Mouse (Mus musculus) heart, embryonic 16.5 days (tissue): ENCODE measurements at regions not wholly inside any gene's neighbourhood (a gene's known extent, or its start where the extent isn't known, plus 50 kb on each side); places are given as distances from the start of the nearest gene placed in this dataset.

Experiments used
- ATAC-seq: fragments of 200-750 bp; cut with Nextera tagmentation; replicated peaks from 2 replicates; pipeline ENCODE4 v1.8.0; 2017; ENCODE audit warnings: moderate number of reproducible peaks; ENCODE audit not compliant: insufficient read depth, low FRiP score; ENCODE audit errors: extremely low read depth
- H3K27ac ChIP-seq: fragments of 300-500 bp; sonication (generic); 2 replicates; pipeline ENCODE4 v1.5.1; 2014; ENCODE audit warnings: mild to moderate bottlenecking, low read length, control low read depth, moderate library complexity
- H3K27me3 ChIP-seq: fragments of 300-500 bp; sonication (generic); 2 replicates; pipeline ENCODE4 v1.6.1; 2014; ENCODE audit warnings: low read length, mixed read lengths; ENCODE audit not compliant: control insufficient read depth, insufficient read depth
- H3K36me3 ChIP-seq: fragments of 300-500 bp; sonication (generic); 2 replicates; pipeline ENCODE4 v1.6.1; 2014; ENCODE audit not compliant: control insufficient read depth, insufficient read depth
- H3K4me1 ChIP-seq: fragments of 300-500 bp; sonication (generic); 2 replicates; pipeline ENCODE4 v1.6.1; 2014; ENCODE audit warnings: low read length, mixed read lengths; ENCODE audit not compliant: control insufficient read depth, insufficient read depth
- H3K4me2 ChIP-seq: fragments of 300-500 bp; sonication (generic); 2 replicates; pipeline ENCODE4 v1.6.1; 2014; ENCODE audit warnings: low read depth, mild to moderate bottlenecking, control low read depth, low read length
- H3K4me3 ChIP-seq: fragments of 300-500 bp; sonication (generic); 2 replicates; pipeline ENCODE4 v1.5.1; 2014; ENCODE audit warnings: mild to moderate bottlenecking, control low read depth, low read length
- H3K9ac ChIP-seq: fragments of 300-500 bp; sonication (generic); 2 replicates; pipeline ENCODE4 v1.6.1; 2014; ENCODE audit warnings: low read length, control low read depth
- H3K9me3 ChIP-seq: fragments of 300-500 bp; sonication (generic); replicated peaks from 2 replicates; pipeline ENCODE4 v1.6.1; 2016; ENCODE audit warnings: low read length; ENCODE audit not compliant: control insufficient read depth
- WGBS: fragments of 180-500 bp; shearing (Covaris S2); extraction: QIAGEN DNeasy Blood & Tissue Kit; methylation state at CpG from one replicate; pipeline ENCODE4 v1.1.7; 2014; 5-methylcytosine and 5-hydroxymethylcytosine counted together

DNA sequence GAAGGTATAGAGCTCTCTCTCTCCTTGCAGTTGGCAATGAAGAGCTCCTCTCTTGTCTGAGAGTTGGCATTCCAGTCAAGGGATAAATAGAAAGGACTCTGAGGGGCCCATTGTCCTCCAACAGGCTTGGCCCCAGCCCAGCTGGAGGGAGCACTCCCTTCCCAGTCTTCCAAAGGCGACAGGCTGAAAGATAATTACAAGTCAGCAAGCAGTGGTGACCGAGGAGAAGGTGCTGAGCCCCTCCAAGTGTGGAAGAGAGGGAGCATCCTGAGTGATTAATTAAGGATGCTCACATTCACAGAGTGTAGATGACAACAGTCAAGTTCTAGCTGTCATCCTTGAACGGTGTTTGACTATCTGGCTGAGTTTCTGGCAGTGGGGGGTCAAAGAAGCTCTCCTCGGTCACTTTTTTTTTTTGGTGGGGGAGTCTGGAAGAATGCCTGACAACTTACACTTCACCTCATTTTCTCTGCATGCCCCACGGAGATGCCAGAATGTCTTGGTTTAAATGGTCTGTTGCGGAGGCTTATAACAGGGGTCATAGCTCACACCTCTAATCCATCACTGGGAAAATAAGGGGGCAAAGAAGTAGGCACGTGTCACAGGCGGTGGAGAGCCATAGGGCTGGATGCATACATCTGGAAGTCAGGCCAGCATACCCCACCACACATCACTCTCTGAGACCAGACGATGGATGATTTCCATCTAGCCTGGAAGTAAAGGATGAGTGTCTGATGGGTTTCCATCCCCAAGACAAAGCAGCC, 93.5 kb upstream of the Lclat1 start:
- Histone ChIP-seq H3K4me2 (peak overlapping the region; percentile 8; the same call in 1 of the 2 replicates), H3K4me1 (peaks cover 43% of the 10 kb centered on the region)

DNA sequence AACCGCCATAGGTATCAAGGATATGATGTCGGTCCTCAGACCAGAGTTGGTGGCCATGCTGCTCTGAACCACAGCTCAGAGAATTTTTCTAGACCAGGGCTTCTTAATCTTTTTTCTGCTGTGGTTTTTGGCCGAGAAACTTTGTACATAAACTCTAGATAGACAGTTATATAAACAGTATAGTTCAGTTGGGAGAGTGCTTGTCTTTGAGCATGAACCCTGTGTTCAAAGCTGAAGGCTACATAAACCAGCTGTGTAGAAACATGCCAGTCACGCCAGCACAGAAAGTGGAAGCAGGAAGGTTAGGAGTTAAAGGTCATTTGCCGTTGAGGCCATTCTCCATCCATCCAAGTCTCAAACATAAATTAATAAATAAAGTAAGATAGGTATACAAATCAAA, 90.6 kb upstream of the Lclat1 start:
- H3K4me1 ChIP-seq = peaks cover 44% of the 10 kb centered on the region
- no peak for ATAC-seq
- no peaks in the 10 kb centered on the region for H3K27me3 ChIP-seq
- no peak overlapping the region for H3K9ac ChIP-seq
- 78% methylated on average over 5 of the region's 5 CpGs for WGBS
- no peak overlapping the region for H3K4me3 ChIP-seq
- H3K36me3 ChIP-seq = no peaks in the 10 kb centered on the region
- H3K9me3 ChIP-seq = no peaks in the 10 kb centered on the region
- no peak overlapping the region for H3K4me2 ChIP-seq
- no peak overlapping the region for H3K27ac ChIP-seq

More for the DNA sequence above, 93.5 kb upstream of the Lclat1 start:
- ATAC-seq = peak; percentile 53
- no peak overlapping the region; the same call in 1 of the 2 replicates for H3K9ac ChIP-seq
- H3K27ac ChIP-seq = peak overlapping the region; percentile 47
- no peaks in the 10 kb centered on the region for H3K36me3 ChIP-seq
- H3K4me3 ChIP-seq = no peak overlapping the region
- WGBS = 42% methylated on average over 9 of the region's 9 CpGs
- no peaks in the 10 kb centered on the region for H3K9me3 ChIP-seq
- no peaks in the 10 kb centered on the region for H3K27me3 ChIP-seq

DNA sequence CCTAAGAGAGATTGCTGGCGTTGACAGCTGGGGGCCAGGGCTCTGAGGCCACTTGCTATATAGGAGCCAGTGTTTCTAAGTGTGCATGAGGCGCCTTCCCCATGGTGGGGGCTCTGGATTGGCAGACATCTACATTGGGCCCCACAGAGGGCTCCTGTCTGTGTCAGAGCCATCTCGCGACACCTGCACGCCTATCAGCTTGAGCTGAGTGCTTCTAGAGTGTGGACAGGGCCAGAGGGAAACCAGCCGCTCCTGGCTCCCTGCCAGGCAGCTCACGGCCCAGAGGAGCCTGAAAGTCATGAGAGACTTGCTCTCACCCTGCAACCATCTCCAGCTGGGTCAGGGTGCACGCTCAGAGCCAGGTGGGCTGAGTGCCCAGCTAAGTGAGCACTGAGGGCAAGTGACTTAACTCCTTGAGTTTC, 85.1 kb upstream of the Lclat1 start:
- H3K36me3 ChIP-seq = no peaks in the 10 kb centered on the region
- 13% methylated on average over 8 of the region's 8 CpGs for WGBS

DNA sequence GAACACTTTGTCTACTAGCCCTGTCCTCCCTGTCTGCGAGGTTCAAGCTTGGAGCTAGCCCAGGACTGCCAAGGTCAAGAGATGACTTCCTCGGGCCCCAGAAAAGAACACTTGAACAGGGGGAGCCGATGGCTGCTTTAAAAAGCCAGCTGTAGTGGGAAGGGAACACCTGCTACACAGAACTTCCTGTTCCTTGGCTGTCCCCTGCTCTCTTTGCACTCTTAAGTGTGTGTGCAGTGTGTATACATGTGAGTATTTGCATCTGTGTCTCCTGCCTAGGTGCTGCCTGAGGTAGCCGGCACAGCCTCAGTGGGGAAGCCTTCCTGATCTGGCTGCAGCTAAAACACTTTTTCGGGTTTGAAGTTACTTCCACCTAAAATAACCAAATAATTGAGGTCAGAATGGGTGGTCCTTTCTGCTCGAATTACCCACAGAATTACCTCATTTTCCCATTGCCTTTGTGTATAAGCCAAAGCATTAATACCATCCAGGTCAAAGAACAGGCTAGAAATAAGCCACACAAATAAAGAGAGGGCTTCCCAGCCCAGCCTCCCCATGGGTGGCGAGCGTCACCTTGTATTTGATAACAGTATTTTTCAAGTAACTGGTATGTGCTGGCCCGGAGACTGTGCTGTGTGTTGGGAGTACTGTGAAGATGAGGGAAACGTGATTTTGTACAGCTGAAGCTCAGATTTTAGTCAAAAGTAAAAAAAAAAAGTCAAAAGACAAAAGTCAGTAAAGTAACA, 84.2 kb upstream of the Lclat1 start:
- Histone ChIP-seq H3K36me3 (no peaks in the 10 kb centered on the region), H3K4me3 (no peak overlapping the region), H3K4me1 (peaks cover 25% of the 10 kb centered on the region), H3K27ac (peak overlapping the region; percentile 96), H3K9me3 (peaks cover 3% of the 10 kb centered on the region; the same call in 1 of the 2 replicates), H3K9ac (peak overlapping the region; percentile 46), H3K4me2 (no peak overlapping the region), H3K27me3 (no peaks in the 10 kb centered on the region; the same call in 1 of the 2 replicates)
- 27% methylated on average over 10 of the region's 10 CpGs for WGBS
- ATAC-seq = 0 out of 2 replicates have a peak, but pooled peaks have one; percentile 1

More for the DNA sequence above, 85.1 kb upstream of the Lclat1 start:
- H3K4me1 ChIP-seq = peaks cover 25% of the 10 kb centered on the region
- no peaks in the 10 kb centered on the region for H3K9me3 ChIP-seq
- no peak overlapping the region for H3K4me3 ChIP-seq
- peak overlapping the region; percentile 46 for H3K9ac ChIP-seq
- H3K27me3 ChIP-seq = no peaks in the 10 kb centered on the region; the same call in 1 of the 2 replicates
- ATAC-seq = peak; percentile 98
- H3K27ac ChIP-seq = peak overlapping the region; percentile 96
- H3K4me2 ChIP-seq = no peak overlapping the region

DNA sequence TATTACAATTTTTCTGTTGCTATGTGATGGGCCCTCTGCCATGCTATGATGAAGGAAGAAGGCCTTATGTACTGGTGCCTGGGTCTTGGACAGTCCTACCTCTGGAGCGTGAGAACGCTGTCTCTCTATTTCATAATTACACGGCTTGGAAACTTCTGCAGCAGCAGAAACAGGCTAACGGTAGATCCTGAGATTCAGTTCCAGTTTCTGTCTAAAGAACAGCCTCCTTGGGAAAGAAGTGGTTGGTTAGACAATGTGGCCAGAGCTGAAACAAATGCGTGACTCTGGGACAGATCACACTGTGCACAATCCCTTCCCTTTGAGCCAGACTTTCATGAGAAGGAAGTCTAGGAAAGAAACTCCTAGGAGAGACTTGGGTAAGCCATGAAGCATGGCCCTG, 80.7 kb upstream of the Lclat1 start:
- no peak for ATAC-seq
- 91% methylated on average over 5 of the region's 5 CpGs for WGBS
- H3K4me1 ChIP-seq = peaks cover 26% of the 10 kb centered on the region
- H3K36me3 ChIP-seq = no peaks in the 10 kb centered on the region
- H3K9me3 ChIP-seq = peaks cover 3% of the 10 kb centered on the region; the same call in 1 of the 2 replicates
- no peaks in the 10 kb centered on the region; the same call in 1 of the 2 replicates for H3K27me3 ChIP-seq
- no peak overlapping the region for H3K4me3 ChIP-seq
- no peak overlapping the region for H3K9ac ChIP-seq
- no peak overlapping the region for H3K4me2 ChIP-seq
- H3K27ac ChIP-seq = no peak overlapping the region

DNA sequence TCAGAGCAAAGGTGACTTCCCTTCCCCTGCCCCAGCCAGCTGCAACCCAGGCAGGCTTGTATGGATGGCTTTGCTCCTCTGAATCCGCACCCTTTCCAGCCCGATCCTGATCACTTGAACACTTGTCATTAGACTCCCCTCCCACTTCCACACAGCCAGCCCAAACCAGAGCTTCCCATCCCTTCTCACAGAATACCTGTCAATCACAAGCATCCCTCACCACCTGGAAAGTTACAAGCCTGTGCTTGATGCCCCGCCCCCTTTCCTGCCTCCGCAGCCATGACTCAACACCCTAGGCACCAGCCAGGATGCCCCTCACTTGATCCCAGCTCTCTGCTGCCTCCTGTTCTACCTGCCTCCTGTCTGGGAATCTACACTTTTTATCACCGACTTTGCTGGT, 76.0 kb upstream of the Lclat1 start:
- no peak overlapping the region for H3K27ac ChIP-seq
- H3K4me1 ChIP-seq = peaks cover 26% of the 10 kb centered on the region
- no peaks in the 10 kb centered on the region for H3K36me3 ChIP-seq
- 60% methylated on average over 5 of the region's 5 CpGs for WGBS
- H3K4me2 ChIP-seq = no peak overlapping the region
- ATAC-seq = no peak
- H3K9ac ChIP-seq = no peak overlapping the region
- no peaks in the 10 kb centered on the region for H3K27me3 ChIP-seq
- no peak overlapping the region for H3K4me3 ChIP-seq
- H3K9me3 ChIP-seq = peaks cover 3% of the 10 kb centered on the region; the same call in 1 of the 2 replicates

DNA sequence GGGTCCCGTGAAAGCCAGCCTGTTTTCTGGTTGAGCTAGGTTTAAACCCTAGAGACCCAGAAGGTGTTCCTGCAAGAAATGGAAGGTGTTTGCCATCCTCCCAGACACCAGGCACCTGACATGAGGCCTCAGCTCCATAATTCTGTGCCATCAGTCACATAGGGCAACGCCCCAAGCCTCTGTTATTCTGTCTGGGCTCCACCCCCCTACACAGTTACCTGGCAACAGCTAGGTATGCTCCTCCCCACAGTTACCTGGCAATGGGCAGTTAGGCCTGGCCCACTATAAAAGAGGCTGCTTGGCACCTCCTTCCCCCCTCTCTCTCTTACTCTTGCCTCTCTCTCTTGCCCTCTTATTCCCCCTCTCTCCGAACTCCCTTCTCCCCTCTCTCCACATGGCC, 75.5 kb upstream of the Lclat1 start:
- ATAC-seq = no peak
- no peak overlapping the region for H3K4me3 ChIP-seq
- 74% methylated on average over 3 of the region's 3 CpGs for WGBS
- H3K27ac ChIP-seq = no peak overlapping the region
- H3K36me3 ChIP-seq = no peaks in the 10 kb centered on the region
- H3K9ac ChIP-seq = no peak overlapping the region
- peaks cover 3% of the 10 kb centered on the region; the same call in 1 of the 2 replicates for H3K9me3 ChIP-seq
- H3K27me3 ChIP-seq = no peaks in the 10 kb centered on the region
- H3K4me1 ChIP-seq = peaks cover 31% of the 10 kb centered on the region
- no peak overlapping the region for H3K4me2 ChIP-seq

DNA sequence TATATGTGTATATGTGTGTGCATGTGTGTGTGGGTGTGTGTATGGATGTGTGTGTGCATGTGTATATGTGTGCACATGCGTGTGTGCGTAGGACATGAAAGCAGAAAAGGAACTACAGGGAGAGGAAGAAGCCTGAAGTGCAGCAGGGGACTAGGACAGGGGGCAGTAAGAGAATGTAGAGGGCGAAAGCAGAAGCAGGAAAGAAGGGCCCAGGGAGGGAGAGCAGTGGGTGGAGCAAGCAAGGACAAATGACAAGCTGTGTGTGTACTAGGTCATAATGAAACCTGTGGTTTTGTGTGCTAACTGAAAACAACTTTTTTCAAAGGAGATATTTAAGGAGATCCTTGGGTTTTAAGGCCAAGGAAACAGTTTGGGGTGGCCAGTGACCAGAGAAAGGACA, 73.4 kb upstream of the Lclat1 start:
- Histone ChIP-seq H3K27ac (peak overlapping the region; percentile 47), H3K36me3 (no peaks in the 10 kb centered on the region), H3K4me2 (no peak overlapping the region), H3K27me3 (no peaks in the 10 kb centered on the region), H3K4me1 (peaks cover 30% of the 10 kb centered on the region), H3K9ac (0 out of 2 replicates have a peak overlapping the region, but pooled peaks have one; percentile 30), H3K4me3 (no peak overlapping the region), H3K9me3 (no peaks in the 10 kb centered on the region)
- no peak for ATAC-seq
- 78% methylated on average over 3 of the region's 3 CpGs for WGBS

DNA sequence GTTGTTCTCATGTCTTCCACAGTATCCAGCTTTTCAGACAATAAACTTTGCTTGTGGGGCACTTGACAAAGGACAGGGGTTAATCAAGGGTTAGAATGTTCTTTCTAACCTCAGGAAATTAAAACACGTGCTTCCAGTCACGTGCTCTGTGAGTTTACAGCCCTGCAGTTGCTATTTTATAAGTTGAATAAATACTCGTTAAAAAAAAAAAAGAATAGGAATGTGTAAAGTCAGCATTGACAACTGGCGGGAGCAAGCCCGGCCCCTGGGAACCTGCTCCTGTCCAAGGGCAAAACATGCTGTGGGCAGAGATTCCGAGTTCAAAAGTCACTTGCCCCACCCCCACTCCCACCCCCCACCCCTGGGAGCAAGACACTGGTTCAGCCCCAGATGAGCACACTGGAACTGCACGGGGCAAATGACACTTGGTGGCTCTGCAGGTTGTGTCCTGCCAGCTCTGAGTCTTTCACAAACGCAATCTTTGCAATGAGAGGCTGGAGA, 72.8 kb upstream of the Lclat1 start:
- ATAC-seq = no peak
- H3K27ac ChIP-seq = peak overlapping the region; percentile 47
- no peak overlapping the region for H3K9ac ChIP-seq
- H3K4me1 ChIP-seq = peaks cover 25% of the 10 kb centered on the region
- H3K9me3 ChIP-seq = no peaks in the 10 kb centered on the region
- no peak overlapping the region for H3K4me2 ChIP-seq
- 28% methylated on average over 8 of the region's 8 CpGs for WGBS
- no peaks in the 10 kb centered on the region for H3K27me3 ChIP-seq
- H3K4me3 ChIP-seq = no peak overlapping the region
- H3K36me3 ChIP-seq = no peaks in the 10 kb centered on the region
